Mouse (Mus musculus) small intestine, adult 2 months (tissue): Measurements from ENCODE around the gene Rassf1. TPM values are rescaled to one million over a fixed set of nuclear protein-coding genes. Genes with fewer than 3 reads are reported as not detected.
A peak's percentile ranks its signal among the peaks of the same experiment; 100 is the strongest.

Experiments
- H3K27ac ChIP-seq: fragments of 200-500 bp; 2 replicates; pipeline ENCODE4 v1.5.1; 2012; ENCODE audit warnings: low read depth, low read length, control low read depth, inconsistent platforms; ENCODE audit not compliant: insufficient read depth
- H3K27me3 ChIP-seq: fragments of 200-500 bp; 2 replicates; pipeline ENCODE4 v1.6.1; 2012; ENCODE audit warnings: mild to moderate bottlenecking, moderate library complexity, low read length, inconsistent platforms; ENCODE audit not compliant: control insufficient read depth, insufficient read depth
- H3K36me3 ChIP-seq: fragments of 200-500 bp; 2 replicates; pipeline ENCODE4 v1.6.1; 2012; ENCODE audit warnings: mild to moderate bottlenecking, low read length, control low read depth, inconsistent platforms; ENCODE audit not compliant: control insufficient read depth, insufficient read depth
- H3K4me1 ChIP-seq: fragments of 200-500 bp; 2 replicates; pipeline ENCODE4 v1.6.1; 2012; ENCODE audit warnings: low read length, inconsistent platforms, mixed read lengths; ENCODE audit not compliant: control insufficient read depth, insufficient read depth, insufficient read length
- H3K4me3 ChIP-seq: fragments of 200-500 bp; 2 replicates; pipeline ENCODE4 v1.5.1; 2012; ENCODE audit warnings: low read depth, mild to moderate bottlenecking, control low read depth, inconsistent platforms, low read length, moderate library complexity
- CTCF ChIP-seq: fragments of 200-500 bp; IDR thresholded peaks from 2 replicates; pipeline ENCODE4 v1.5.1; 2012; ENCODE audit warnings: low read depth, mild to moderate bottlenecking, control low read depth, inconsistent platforms, low read length, moderate library complexity, mixed read lengths; ENCODE audit not compliant: insufficient replicate concordance, insufficient read length; ENCODE audit errors: extremely low read depth
- POLR2A ChIP-seq: fragments of 200-500 bp; IDR thresholded peaks from 2 replicates; pipeline ENCODE4 v1.6.1; 2012; ENCODE audit warnings: low read depth, mild to moderate bottlenecking, control low read depth, inconsistent platforms, low read length, moderate library complexity
- WGBS: fragments of 180-500 bp; shearing (Covaris S2); methylation state at CpG from one replicate; pipeline ENCODE4 v1.1.7; 2018; 5-methylcytosine and 5-hydroxymethylcytosine counted together
- polyA plus RNA-seq: library from polyadenylated mRNA; depleted of rRNA; stranded (reverse); fragments of >200 nt; gene quantifications from 2 replicates; pipeline ENCODE4 v1.2.3, GENCODE M21; 2012

Gene Rassf1
- polyA plus RNA-seq, 1 experiment: 33.2 TPM

DNA sequence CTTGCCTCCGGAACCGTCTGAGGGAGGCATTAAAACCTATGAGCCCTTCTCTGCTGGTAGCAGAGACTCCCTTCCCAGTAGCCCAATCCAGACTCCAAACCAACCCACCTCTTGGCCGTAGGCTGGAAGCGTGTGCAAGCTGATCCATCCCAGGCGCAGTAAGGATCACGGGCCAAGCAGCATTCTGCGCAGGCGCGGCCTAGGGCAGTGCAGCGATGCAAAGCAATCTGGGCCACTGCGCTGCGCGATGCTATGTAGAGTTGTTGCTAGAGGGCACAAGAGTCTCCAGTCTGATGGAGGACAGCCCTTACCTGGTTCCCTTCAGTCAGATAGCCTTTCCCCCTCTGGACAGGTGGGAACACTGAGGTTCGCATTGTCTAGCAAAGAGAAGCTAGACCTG, 48.5 kb downstream of the Rassf1 start:
- no peak for TF ChIP-seq POLR2A
- TF ChIP-seq CTCF: no peak
- H3K36me3 ChIP-seq: peaks cover 22% of the 10 kb centered on the region
- peak overlapping the region; percentile 44; the same call in 1 of the 2 replicates for H3K27ac ChIP-seq
- peak overlapping the region; percentile 1; the same call in 1 of the 2 replicates for H3K4me3 ChIP-seq
- peaks cover 45% of the 10 kb centered on the region for H3K4me1 ChIP-seq
- no peaks in the 10 kb centered on the region for H3K27me3 ChIP-seq
- 89% methylated on average over 14 of the region's 14 CpGs for WGBS

DNA sequence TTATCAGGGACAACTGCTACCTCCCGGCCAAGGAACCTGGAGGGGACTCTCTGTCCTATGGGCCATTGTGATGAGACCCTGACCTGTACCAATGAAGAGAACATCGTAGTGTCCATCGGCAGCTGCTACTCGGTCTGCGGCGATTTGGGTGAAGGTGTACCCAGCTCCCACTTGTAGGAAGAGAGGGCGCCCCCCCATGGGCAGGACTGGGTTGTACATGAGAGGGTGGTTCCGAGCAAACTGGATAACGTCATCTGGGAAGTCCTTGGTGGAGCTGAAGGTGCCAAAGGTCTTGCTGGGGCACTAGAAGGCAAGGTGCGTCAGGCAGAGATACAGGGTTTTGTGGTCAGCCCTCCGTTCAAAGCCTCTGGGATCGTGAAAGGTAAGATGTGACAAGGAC, 49.4 kb downstream of the Rassf1 start:
- peaks cover 22% of the 10 kb centered on the region for H3K36me3 ChIP-seq
- peak; percentile 67; the same call in 1 of the 2 replicates for TF ChIP-seq CTCF
- TF ChIP-seq POLR2A: no peak
- peak overlapping the region; percentile 9 for H3K4me3 ChIP-seq
- 66% methylated on average over 12 of the region's 12 CpGs for WGBS
- peaks cover 50% of the 10 kb centered on the region for H3K4me1 ChIP-seq
- H3K27me3 ChIP-seq: no peaks in the 10 kb centered on the region
- H3K27ac ChIP-seq: peak overlapping the region; percentile 52; the same call in 1 of the 2 replicates

DNA sequence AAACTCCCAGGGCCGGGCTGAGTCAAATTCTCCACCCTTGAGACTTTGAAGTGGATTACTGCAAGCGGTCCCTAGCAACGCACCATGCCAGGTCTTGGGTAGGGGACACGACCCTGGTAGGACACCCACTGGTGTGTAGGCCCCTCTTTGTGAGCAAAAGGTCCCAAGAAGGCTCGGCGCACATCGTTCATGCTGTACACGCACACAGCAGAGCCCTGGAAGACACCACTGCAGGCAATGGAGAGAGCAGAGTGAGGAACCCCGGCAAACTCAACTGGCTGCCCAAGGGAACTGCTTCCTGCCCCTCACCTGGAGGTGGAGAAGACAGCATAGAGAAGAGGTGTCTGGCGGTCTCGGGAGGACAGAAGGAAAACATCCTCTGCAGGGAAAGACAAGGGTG, 49.9 kb downstream of the Rassf1 start:
- Histone ChIP-seq H3K36me3 (peaks cover 22% of the 10 kb centered on the region), H3K4me1 (peaks cover 50% of the 10 kb centered on the region), H3K4me3 (peak overlapping the region; percentile 9), H3K27me3 (no peaks in the 10 kb centered on the region), H3K27ac (peak overlapping the region; percentile 52; the same call in 1 of the 2 replicates)
- TF ChIP-seq POLR2A (no peak), CTCF (no peak)
- 80% methylated on average over 11 of the region's 11 CpGs for WGBS

DNA sequence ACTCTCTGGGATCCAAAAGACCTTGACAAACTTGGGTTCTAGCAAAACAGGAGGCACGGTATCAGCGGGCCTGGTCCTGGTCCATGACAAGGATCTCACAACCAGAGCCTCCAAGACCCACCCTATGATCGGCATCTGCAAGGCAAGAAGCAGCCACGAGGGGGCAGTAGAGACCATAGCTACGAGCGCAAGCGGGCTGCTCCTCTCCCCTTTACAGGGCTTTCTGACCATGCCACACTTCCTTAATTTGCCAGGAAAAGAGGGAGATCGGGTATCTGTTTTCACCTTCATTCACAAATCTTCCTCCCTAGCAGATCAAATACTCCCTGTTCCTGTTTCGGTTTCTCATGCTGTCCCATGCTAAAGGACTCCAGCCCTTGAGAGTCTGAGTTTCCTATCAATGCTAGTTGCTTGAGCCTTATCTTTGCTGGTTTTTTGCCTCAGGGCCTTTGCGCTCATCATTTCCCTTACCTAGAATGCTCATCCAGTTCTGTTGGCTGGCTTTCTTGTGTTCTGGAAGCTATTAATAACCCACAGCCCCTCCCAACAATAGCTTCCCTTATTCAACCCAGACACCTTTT, 50.8 kb downstream of the Rassf1 start:
- Histone ChIP-seq H3K4me3 (no peak overlapping the region), H3K27me3 (no peaks in the 10 kb centered on the region), H3K36me3 (peaks cover 22% of the 10 kb centered on the region), H3K4me1 (peaks cover 53% of the 10 kb centered on the region), H3K27ac (peak overlapping the region; percentile 15)
- WGBS: 4% methylated on average over 10 of the region's 10 CpGs
- peak; percentile 99 for TF ChIP-seq CTCF
- no peak for TF ChIP-seq POLR2A

DNA sequence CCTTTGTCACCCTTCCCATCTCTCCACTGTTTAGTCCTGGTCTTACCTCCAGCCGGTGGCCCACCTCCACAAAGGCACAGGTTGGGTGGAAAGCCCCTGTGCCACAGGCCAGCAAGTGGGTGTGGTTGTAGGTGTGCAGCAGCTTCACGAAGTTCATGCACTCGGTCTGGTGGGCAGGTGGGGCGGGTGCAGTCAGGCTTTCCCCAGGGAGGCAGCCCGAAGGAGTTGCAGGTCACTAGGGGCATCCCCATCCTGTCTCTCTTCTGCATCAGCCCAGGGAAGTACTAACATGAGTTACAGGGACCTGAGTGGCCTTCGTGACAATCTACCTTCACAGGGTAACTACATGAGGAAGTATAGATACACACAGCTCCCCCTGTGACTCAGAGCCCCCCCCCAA, 51.9 kb downstream of the Rassf1 start:
- Histone ChIP-seq H3K36me3 (peaks cover 18% of the 10 kb centered on the region), H3K4me1 (peaks cover 57% of the 10 kb centered on the region), H3K27me3 (no peaks in the 10 kb centered on the region), H3K27ac (no peak overlapping the region), H3K4me3 (no peak overlapping the region)
- TF ChIP-seq CTCF: no peak
- TF ChIP-seq POLR2A: no peak
- WGBS: 25% methylated on average over 6 of the region's 6 CpGs

DNA sequence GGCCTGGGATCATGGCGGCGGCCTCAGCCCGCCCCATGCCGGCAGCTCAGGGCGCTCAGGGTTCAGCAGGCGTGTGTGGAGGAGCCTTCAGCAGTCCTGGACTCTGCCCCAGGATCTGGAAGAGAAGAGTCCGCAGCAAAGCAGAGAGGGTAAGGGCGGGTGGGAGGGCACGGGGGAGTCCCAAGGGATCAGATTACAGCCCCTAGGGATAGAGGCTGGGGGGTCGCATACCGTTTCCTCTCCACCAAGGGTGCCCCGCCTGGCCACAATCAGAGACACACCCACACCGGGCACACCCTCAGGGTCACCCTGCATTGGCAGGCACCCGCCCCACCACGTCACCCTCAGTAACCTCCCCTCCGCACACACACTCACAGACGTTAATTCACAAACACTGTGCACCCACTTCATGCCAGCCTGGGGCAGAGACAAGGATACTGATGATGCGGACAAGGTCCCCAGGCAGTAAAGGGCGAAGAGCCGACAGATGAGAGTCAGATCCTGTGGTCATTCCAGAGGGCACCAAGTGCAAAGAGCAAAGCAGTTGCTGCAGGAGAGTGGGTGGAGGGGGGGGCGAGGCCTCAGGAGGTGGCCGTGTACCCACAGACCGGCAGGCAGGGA, 53.8 kb downstream of the Rassf1 start:
- Histone ChIP-seq H3K27me3 (no peaks in the 10 kb centered on the region), H3K27ac (peak overlapping the region; percentile 76), H3K4me3 (peak overlapping the region; percentile 75), H3K4me1 (peaks cover 49% of the 10 kb centered on the region), H3K36me3 (peaks cover 9% of the 10 kb centered on the region; the same call in 1 of the 2 replicates)
- WGBS: 29% methylated on average over 23 of the region's 23 CpGs
- TF ChIP-seq CTCF (no peak), POLR2A (no peak)

DNA sequence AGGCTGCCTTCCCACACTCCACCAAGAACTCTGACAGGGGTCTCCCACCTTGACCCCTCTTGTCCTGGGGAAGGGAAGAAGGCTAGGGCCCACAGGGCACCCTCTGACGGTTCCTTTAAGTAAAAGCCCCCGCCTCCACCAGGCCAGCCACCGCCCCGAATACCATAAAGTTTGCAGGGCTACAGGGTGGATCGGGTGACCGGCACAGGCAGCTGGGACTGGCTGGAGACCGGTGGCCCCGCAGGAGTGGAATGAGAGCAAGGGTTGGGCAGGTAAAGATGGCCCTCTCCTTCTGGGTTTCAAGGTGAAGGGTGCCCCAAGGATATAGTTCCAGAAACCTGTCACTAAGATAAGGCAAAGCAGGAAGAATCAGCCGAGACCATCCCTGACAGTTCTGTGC, 55.2 kb downstream of the Rassf1 start:
- H3K4me3 ChIP-seq: peak overlapping the region; percentile 39
- peak overlapping the region; percentile 63 for H3K27ac ChIP-seq
- 16% methylated on average over 9 of the region's 9 CpGs for WGBS
- H3K4me1 ChIP-seq: peaks cover 46% of the 10 kb centered on the region
- TF ChIP-seq CTCF (no peak), POLR2A (peak; percentile 34; the same call in 1 of the 2 replicates)
- H3K27me3 ChIP-seq: no peaks in the 10 kb centered on the region
- 0 out of 2 replicates have a peak, but pooled peaks cover 5% of the 10 kb centered on the region for H3K36me3 ChIP-seq
